Mouse (Mus musculus): Measurements from ENCODE around the gene Fzd2. TPM values are rescaled to one million over a fixed set of nuclear protein-coding genes. Genes with fewer than 3 reads are reported as not detected.

Gene Fzd2
- total and polyA plus RNA-seq, 3 experiments = not detected

- no peak for DNase-seq (ENCODE audit: low read depth, low spot score)
- Histone ChIP-seq H3K9ac (ENCODE audit: control insufficient read depth, low read depth, low read length, poor library complexity, severe bottlenecking) (no peak overlapping the region), H3K27ac (ENCODE audit: control insufficient read depth, low read depth, low read length) (no peak overlapping the region), H3K36me3 (ENCODE audit: control insufficient read depth in 1 of 2, insufficient read depth in 2 of 2, low read length in 2 of 2) (no peaks in the 10 kb centered on the region), H3K4me1 (ENCODE audit: control insufficient read depth in 1 of 2, insufficient read depth in 2 of 2, low read length in 2 of 2) (no peaks in the 10 kb centered on the region), H3K79me2 (ENCODE audit: control insufficient read depth, insufficient read depth, low read length, poor library complexity) (no peaks in the 10 kb centered on the region), H3K4me3 (ENCODE audit: control insufficient read depth in 1 of 2, insufficient read depth in 1 of 2, low read depth in 2 of 2, low read length in 2 of 2) (no peak overlapping the region), H3K9me3 (replicated peaks; ENCODE audit: insufficient read depth, low read length) (no peaks in the 10 kb centered on the region), H3K27me3 (ENCODE audit: control insufficient read depth in 1 of 2, insufficient read depth in 2 of 2, low read length in 2 of 2) (peaks cover 6 to 15% of the 10 kb centered on the region in 2 experiments)
- no peak for TF ChIP-seq MXI1 (IDR thresholded peaks at IDR 0.05; ENCODE audit: low read depth, low read length)
- TF ChIP-seq RAD21 (IDR thresholded peaks at IDR 0.05; ENCODE audit: low read depth, low read length) = no peak
- no peak for TF ChIP-seq POLR2AphosphoS2 (IDR thresholded peaks at IDR 0.05; ENCODE audit: low read length)
- TF ChIP-seq ZKSCAN1 (IDR thresholded peaks at IDR 0.05; ENCODE audit: low read depth, low read length) = no peak
- TF ChIP-seq MAFK (IDR thresholded peaks at IDR 0.05; ENCODE audit: borderline replicate concordance, low read depth, low read length) = no peak
- no peak for TF ChIP-seq GABPA (IDR thresholded peaks at IDR 0.05; ENCODE audit: low read depth, low read length)
- no peak for TF ChIP-seq NRF1 (IDR thresholded peaks at IDR 0.05; ENCODE audit: insufficient read depth, low read depth, low read length, poor library complexity, severe bottlenecking)
- TF ChIP-seq GATA1 (IDR thresholded peaks at IDR 0.05; ENCODE audit: low read depth, low read length) = no peak
- TF ChIP-seq ZNF384 (IDR thresholded peaks at IDR 0.05; ENCODE audit: low read depth, low read length) = no peak
- no peak for TF ChIP-seq UBTF (IDR thresholded peaks at IDR 0.05; ENCODE audit: borderline replicate concordance, insufficient read depth, low read depth, low read length)
- TF ChIP-seq MEF2A (IDR thresholded peaks at IDR 0.05; ENCODE audit: extremely low read depth, insufficient replicate concordance, low read depth, low read length, poor library complexity, severe bottlenecking) = no peak
- no peak for TF ChIP-seq ETS1 (IDR thresholded peaks at IDR 0.05; ENCODE audit: low read depth, low read length)
- TF ChIP-seq RCOR1 (IDR thresholded peaks at IDR 0.05; ENCODE audit: low read depth, low read length) = no peak
Measured at GRCm38 (mm10) chr11:102636887-102637286, 32.7 kb downstream of the Fzd2 start.

GRCm38 (mm10) chr11:102643891-102644382, 39.7 kb downstream of the Fzd2 start:
- Histone ChIP-seq H3K27ac (ENCODE audit: control insufficient read depth, low read depth, low read length) (no peak overlapping the region), H3K79me2 (ENCODE audit: control insufficient read depth, insufficient read depth, low read length, poor library complexity) (no peaks in the 10 kb centered on the region), H3K9ac (ENCODE audit: control insufficient read depth, low read depth, low read length, poor library complexity, severe bottlenecking) (no peak overlapping the region), H3K4me3 (ENCODE audit: control insufficient read depth in 1 of 2, insufficient read depth in 1 of 2, low read depth in 2 of 2, low read length in 2 of 2) (no peak overlapping the region), H3K36me3 (ENCODE audit: control insufficient read depth in 1 of 2, insufficient read depth in 2 of 2, low read length in 2 of 2) (no peaks in the 10 kb centered on the region), H3K4me1 (ENCODE audit: control insufficient read depth in 1 of 2, insufficient read depth in 2 of 2, low read length in 2 of 2) (no peaks in the 10 kb centered on the region), H3K9me3 (replicated peaks; ENCODE audit: insufficient read depth, low read length) (no peaks in the 10 kb centered on the region), H3K27me3 (ENCODE audit: control insufficient read depth in 1 of 2, insufficient read depth in 2 of 2, low read length in 2 of 2) (peaks cover 14 to 31% of the 10 kb centered on the region in 2 experiments)
- TF ChIP-seq MAFK (IDR thresholded peaks at IDR 0.05; ENCODE audit: borderline replicate concordance, low read depth, low read length) = no peak
- no peak for TF ChIP-seq ETS1 (IDR thresholded peaks at IDR 0.05; ENCODE audit: low read depth, low read length)
- no peak for TF ChIP-seq MYC (IDR thresholded peaks at IDR 0.05; ENCODE audit: low read depth, low read length)
- TF ChIP-seq TBP (IDR thresholded peaks at IDR 0.05; ENCODE audit: low read depth, low read length) = no peak
- TF ChIP-seq POLR2AphosphoS5 (IDR thresholded peaks at IDR 0.05; ENCODE audit: borderline replicate concordance, low read depth, low read length) = no peak
- no peak for TF ChIP-seq ZMIZ1 (IDR thresholded peaks at IDR 0.05; ENCODE audit: low read depth, low read length)
- no peak for TF ChIP-seq MEF2A (IDR thresholded peaks at IDR 0.05; ENCODE audit: extremely low read depth, insufficient replicate concordance, low read depth, low read length, poor library complexity, severe bottlenecking)
- no peak for TF ChIP-seq ZC3H11A (IDR thresholded peaks at IDR 0.05; ENCODE audit: low read depth, low read length)
- no peak for TF ChIP-seq CHD1 (IDR thresholded peaks at IDR 0.05; ENCODE audit: low read depth, low read length)
- no peak for TF ChIP-seq JUND (IDR thresholded peaks at IDR 0.05; ENCODE audit: low read depth, low read length)
- TF ChIP-seq GATA1 (IDR thresholded peaks at IDR 0.05; ENCODE audit: low read depth, low read length) = no peak
- TF ChIP-seq RCOR1 (IDR thresholded peaks at IDR 0.05; ENCODE audit: low read depth, low read length) = no peak
- TF ChIP-seq TAL1 (IDR thresholded peaks at IDR 0.05; ENCODE audit: low read length) = no peak
- TF ChIP-seq UBTF (IDR thresholded peaks at IDR 0.05; ENCODE audit: borderline replicate concordance, insufficient read depth, low read depth, low read length) = no peak
- TF ChIP-seq MAX (IDR thresholded peaks at IDR 0.05; ENCODE audit: low read length) = no peak
- no peak for TF ChIP-seq RAD21 (IDR thresholded peaks at IDR 0.05; ENCODE audit: low read depth, low read length)
- no peak for TF ChIP-seq POLR2AphosphoS2 (IDR thresholded peaks at IDR 0.05; ENCODE audit: low read length)
- no peak for DNase-seq (ENCODE audit: low read depth, low spot score)

Data from MEL (cell line).